Mouse (Mus musculus): ENCODE results near the gene Mettl13.

Mettl13 gene

GRCm38 (mm10) chr1:162531584-162531983 lies 16.8 kb downstream of the Mettl13 start:
- DNase-seq: peak; percentile 16

GRCm38 (mm10) chr1:162530666-162531065 lies 17.7 kb downstream of the Mettl13 start:
- no peak for DNase-seq

- DNase-seq: no peak
Observed at GRCm38 (mm10) chr1:162529651-162530050, 18.7 kb downstream of the Mettl13 start.

GRCm38 (mm10) chr1:162515116-162515515 lies 33.2 kb downstream of the Mettl13 start:
- DNase-seq: no peak

- no peak for DNase-seq
Observed at GRCm38 (mm10) chr1:162510013-162510356, 38.4 kb downstream of the Mettl13 start.

GRCm38 (mm10) chr1:162509329-162510012 lies 38.9 kb downstream of the Mettl13 start:
- no peak for DNase-seq

- DNase-seq: no peak
Observed at GRCm38 (mm10) chr1:162508211-162509005, 39.9 kb downstream of the Mettl13 start.

- no peak for DNase-seq
Observed at GRCm38 (mm10) chr1:162506516-162506915, 41.8 kb downstream of the Mettl13 start.

GRCm38 (mm10) chr1:162505649-162506048 lies 42.7 kb downstream of the Mettl13 start:
- DNase-seq: no peak

Data from thymus, postnatal 4 days (tissue).